Mouse (Mus musculus) brain, embryonic 14.5 days (tissue): ENCODE measurements around the gene Trpv3. TPM values are rescaled to one million over a fixed set of nuclear protein-coding genes. Genes with fewer than 3 reads are reported as not detected.
"Not testable (repeated sequence)": the region's sequence is repeated elsewhere in the genome, so short reads cannot be mapped to it uniquely, and the experiment has no call there.

Source experiments
- DNase-seq: peaks from one replicate; pipeline ENCODE4 v3.0.0-alpha.2; 2011; ENCODE audit warnings: low read depth
- CTCF ChIP-seq: fragments of 200-500 bp; IDR thresholded peaks from 2 replicates; pipeline ENCODE4 v1.5.1; 2012; ENCODE audit warnings: inconsistent platforms, mild to moderate bottlenecking, moderate library complexity, borderline replicate concordance; ENCODE audit not compliant: insufficient read depth, insufficient read length; ENCODE audit errors: extremely low read depth
- POLR2A ChIP-seq: fragments of 200-500 bp; IDR thresholded peaks from 2 replicates; pipeline ENCODE4 v1.6.1; 2012; ENCODE audit warnings: mild to moderate bottlenecking, inconsistent platforms, borderline replicate concordance; ENCODE audit not compliant: poor library complexity, insufficient read depth, insufficient read length, severe bottlenecking; ENCODE audit errors: extremely low read depth
- polyA plus RNA-seq: library from polyadenylated mRNA; depleted of rRNA; stranded (reverse); fragments of >200 nt; gene quantifications from 2 replicates; pipeline ENCODE4 v1.2.3, GENCODE M21; 2012; rRNA removed

Gene Trpv3
- polyA plus RNA-seq, 1 experiment = 0.27 TPM

DNA sequence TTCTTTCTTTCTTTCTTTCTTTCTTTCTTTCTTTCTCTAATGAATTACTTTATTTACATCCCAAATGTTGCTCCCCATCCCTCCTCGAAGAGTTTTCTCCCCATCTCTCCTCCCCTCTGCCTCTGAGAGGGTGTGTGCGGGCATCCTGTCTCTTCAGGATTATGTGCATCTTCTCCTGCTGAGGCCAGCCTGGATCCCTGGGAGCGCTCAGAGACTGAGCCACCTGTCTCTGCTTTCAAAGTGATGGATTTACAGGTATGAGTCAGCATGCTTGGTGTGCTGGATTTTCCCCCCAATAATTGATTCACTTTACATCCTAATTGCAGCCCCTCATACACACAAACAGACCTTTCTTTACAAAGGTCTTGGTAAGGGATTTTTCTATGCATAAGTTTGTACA is 48.8 kb downstream of the Trpv3 start:
- DNase-seq = no peak
- TF ChIP-seq POLR2A (no peak), CTCF (no peak)

DNA sequence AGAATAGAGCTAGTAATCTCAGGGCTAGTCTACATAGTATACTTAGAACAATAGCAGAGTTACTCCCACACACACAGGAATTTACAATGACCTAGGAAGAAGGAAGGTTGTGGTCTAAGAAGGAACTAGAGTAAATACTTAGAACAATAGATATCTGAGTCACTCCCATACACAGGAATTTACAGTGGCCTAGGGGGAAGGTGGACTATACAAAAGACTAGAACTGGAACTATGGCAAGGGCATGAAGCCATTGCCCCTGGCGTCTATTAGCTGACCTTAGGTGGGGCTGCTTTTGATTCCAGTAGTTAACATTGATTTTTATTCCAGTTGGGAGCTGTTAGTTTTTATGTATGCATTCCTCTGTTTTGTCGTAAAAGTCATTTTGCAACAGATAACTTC is 51.4 kb downstream of the Trpv3 start:
- DNase-seq = not testable (repeated sequence)

DNA sequence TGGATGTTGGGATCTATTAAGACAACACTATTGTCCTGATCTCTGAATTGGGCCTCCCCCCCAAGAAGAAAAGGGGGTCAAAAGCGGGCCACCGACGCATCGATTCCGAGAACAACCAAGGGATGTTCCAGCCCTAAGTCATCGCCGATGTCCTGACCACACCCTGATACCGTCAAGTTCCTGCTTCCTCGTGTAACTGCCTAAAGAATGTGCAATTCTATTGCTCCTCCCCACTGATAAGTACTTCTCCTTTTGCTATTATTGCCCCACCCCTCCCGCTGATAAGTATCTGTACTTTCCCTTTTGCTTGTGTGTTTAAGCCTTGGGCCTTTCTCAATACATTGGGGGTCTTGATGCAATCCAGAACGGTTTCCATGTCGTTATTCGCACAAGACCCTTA is 53.9 kb downstream of the Trpv3 start:
- DNase-seq = not testable (repeated sequence)

GRCm38 (mm10) chr11:73323906-73324830 is 57.0 kb downstream of the Trpv3 start:
- no peak for TF ChIP-seq POLR2A
- TF ChIP-seq CTCF = no peak
- no peak for DNase-seq

GRCm38 (mm10) chr11:73326485-73326886 is 59.3 kb downstream of the Trpv3 start:
- no peak for DNase-seq
- no peak for TF ChIP-seq CTCF
- no peak for TF ChIP-seq POLR2A

DNA sequence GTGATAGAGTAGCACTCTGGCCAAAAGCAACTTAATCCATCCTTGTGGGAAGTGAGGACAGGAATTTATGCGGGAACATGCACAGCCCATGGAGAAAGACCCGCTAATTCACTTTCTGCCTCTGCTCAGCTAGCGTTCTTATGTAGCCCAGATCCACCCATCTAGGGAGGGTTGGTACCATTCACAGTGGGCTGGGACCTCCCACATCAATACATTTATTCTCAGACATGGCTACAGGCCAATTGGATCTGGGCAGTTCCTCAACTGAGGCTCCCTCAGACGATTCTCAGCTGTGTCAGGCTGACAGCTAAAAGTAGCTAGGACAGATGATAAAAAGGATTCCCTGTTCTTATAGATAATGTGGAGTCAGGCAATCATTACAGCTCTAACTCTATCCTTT is 60.2 kb downstream of the Trpv3 start:
- DNase-seq = peak; percentile 6
- no peak for TF ChIP-seq POLR2A
- TF ChIP-seq CTCF = no peak

- DNase-seq = no peak
- TF ChIP-seq POLR2A (no peak), CTCF (no peak)
These were observed 62.3 kb downstream of the Trpv3 start, which contains the start of the genes Aspa, Gm49340 and Spata22 for GRCm38 (mm10) chr11:73329442-73329841. Gene Aspa (minus strand): TSS chr11:73329596. Gene Gm49340 (plus strand): TSS chr11:73329741. Gene Spata22 (plus strand): TSS chr11:73329741.

- DNase-seq = peak; percentile 18
These were observed 66.2 kb downstream of the Trpv3 start for GRCm38 (mm10) chr11:73333357-73333756.

GRCm38 (mm10) chr11:73336919-73337318 is 69.7 kb downstream of the Trpv3 start:
- DNase-seq = no peak
- TF ChIP-seq CTCF (no peak), POLR2A (no peak)

More at GRCm38 (mm10) chr11:73333357-73333756, 66.2 kb downstream of the Trpv3 start:
- TF ChIP-seq POLR2A (no peak), CTCF (no peak)

Other genes starting within 250 kb of the Trpv3 start
- gene Camkk1, start 248.4 kb upstream of the Trpv3 start, polyA plus RNA-seq = 18.7 and 20.9 TPM in 2 replicates
- 5.5 and 8.3 TPM in 2 replicates for gene Ncbp3, start 219.6 kb upstream of the Trpv3 start, polyA plus RNA-seq
- 0.08 and 0.13 TPM in 2 replicates for gene Itgae, start 176.8 kb upstream of the Trpv3 start, polyA plus RNA-seq
- gene Haspin, start 129.1 kb upstream of the Trpv3 start, polyA plus RNA-seq = 2.1 and 3.2 TPM in 2 replicates
- 0.44 and 0.53 TPM in 2 replicates for gene P2rx5, start 107.0 kb upstream of the Trpv3 start, polyA plus RNA-seq
- 74.7 and 115 TPM in 2 replicates for gene Emc6, start 90.4 kb upstream of the Trpv3 start, polyA plus RNA-seq
- gene Tax1bp3, start 90.3 kb upstream of the Trpv3 start, polyA plus RNA-seq = 91.6 and 112 TPM in 2 replicates
- gene Ctns, start 68.3 kb upstream of the Trpv3 start, polyA plus RNA-seq = 25.5 and 25.7 TPM in 2 replicates
- 1.5 and 2.0 TPM in 2 replicates for gene Shpk, start 67.9 kb upstream of the Trpv3 start, polyA plus RNA-seq
- 0.13 and 0.44 TPM in 2 replicates for gene Trpv1, start 33.1 kb upstream of the Trpv3 start, polyA plus RNA-seq
- 0.57 and 0.82 TPM in 2 replicates for gene Aspa, start 62.2 kb downstream of the Trpv3 start, polyA plus RNA-seq
- not detected in 2 replicates for gene Gm49340, start 62.4 kb downstream of the Trpv3 start, polyA plus RNA-seq
- 0.05 and 0.08 TPM in 2 replicates for gene Spata22, start 62.4 kb downstream of the Trpv3 start, polyA plus RNA-seq
- gene Olfr20, start 83.4 kb downstream of the Trpv3 start, polyA plus RNA-seq = not detected in 2 replicates
- not detected in 2 replicates for gene Olfr376, start 103.9 kb downstream of the Trpv3 start, polyA plus RNA-seq
- not detected in 2 replicates for gene Olfr1, start 132.2 kb downstream of the Trpv3 start, polyA plus RNA-seq
- not detected in 2 replicates for gene Olfr378, start 161.1 kb downstream of the Trpv3 start, polyA plus RNA-seq
- not detected in 2 replicates for gene Olfr380, start 190.1 kb downstream of the Trpv3 start, polyA plus RNA-seq
- gene Olfr381, start 224.2 kb downstream of the Trpv3 start, polyA plus RNA-seq = not detected in 2 replicates
- gene Olfr382, start 249.8 kb downstream of the Trpv3 start, polyA plus RNA-seq = not detected in 2 replicates